Mouse (Mus musculus) forebrain, embryonic 14.5 days (tissue): ENCODE measurements around the gene Gm17720. TPM values are rescaled to one million over a fixed set of nuclear protein-coding genes. Genes with fewer than 3 reads are reported as not detected.

Experiments
- ATAC-seq: fragments of 200-750 bp; cut with Nextera tagmentation; 2 replicates; pipeline ENCODE4 v1.8.0; 2017; ENCODE audit warnings: mild to moderate bottlenecking, moderate library complexity
- DNase-seq: peaks from one replicate; pipeline ENCODE4 v3.0.0-alpha.2; 2015; ENCODE audit warnings: low spot score
- H3K27ac ChIP-seq: fragments of 300-500 bp; sonication (generic); 2 replicates; pipeline ENCODE4 v1.5.1; 2014; ENCODE audit warnings: low read depth, mild to moderate bottlenecking, control low read depth, low read length, moderate library complexity
- H3K27me3 ChIP-seq: fragments of 300-500 bp; sonication (generic); replicated peaks from 2 replicates; pipeline ENCODE4 v1.6.1; 2014; ENCODE audit warnings: low read length, control low read depth, mixed read lengths; ENCODE audit not compliant: control insufficient read depth, insufficient read depth
- H3K36me3 ChIP-seq: fragments of 300-500 bp; sonication (generic); 2 replicates; pipeline ENCODE4 v1.6.1; 2014; ENCODE audit warnings: low read length, control low read depth; ENCODE audit not compliant: control insufficient read depth, insufficient read depth
- H3K4me1 ChIP-seq: fragments of 300-500 bp; sonication (generic); 2 replicates; pipeline ENCODE4 v1.6.1; 2014; ENCODE audit warnings: antibody characterized with exemption, low read length, control low read depth; ENCODE audit not compliant: control insufficient read depth, insufficient read depth
- H3K4me2 ChIP-seq: fragments of 300-500 bp; sonication (generic); 2 replicates; pipeline ENCODE4 v1.6.1; 2014; ENCODE audit warnings: mild to moderate bottlenecking, control low read depth, low read length
- H3K4me3 ChIP-seq: fragments of 300-500 bp; sonication (generic); 2 replicates; pipeline ENCODE4 v1.5.1; 2014; ENCODE audit warnings: low read depth, low read length, control low read depth
- H3K9ac ChIP-seq: fragments of 300-500 bp; sonication (generic); 2 replicates; pipeline ENCODE4 v1.6.1; 2014; ENCODE audit warnings: mild to moderate bottlenecking, low read length, control low read depth, moderate library complexity
- H3K9me3 ChIP-seq: fragments of 300-500 bp; sonication (generic); replicated peaks from 2 replicates; pipeline ENCODE4 v1.6.1; 2016; ENCODE audit warnings: low read length, control low read depth, mixed read lengths; ENCODE audit not compliant: control insufficient read depth
- WGBS: fragments of 180-500 bp; shearing (Covaris S2); extraction: QIAGEN DNeasy Blood & Tissue Kit; methylation state at CpG from one replicate; pipeline ENCODE4 v1.1.7; 2014; 5-methylcytosine and 5-hydroxymethylcytosine counted together
- polyA plus RNA-seq: library from polyadenylated mRNA; unstranded; fragments of >200 nt; fragmentation: Nextera tagmentation; extraction: Ambion mirVana; gene quantifications from 2 replicates; pipeline ENCODE4 v1.2.1, GENCODE M21; 2014

Gene Gm17720
- not detected in 2 replicates for polyA plus RNA-seq

- no peaks in the 10 kb centered on the region for H3K36me3 ChIP-seq
- DNase-seq (no peak), ATAC-seq (no peak)
- H3K4me3 ChIP-seq = no peak within 1 kb of the TSS
- H3K9me3 ChIP-seq = no peaks in the 10 kb centered on the region
- H3K4me2 ChIP-seq = no peak within 1 kb of the TSS
- no peak within 1 kb of the TSS for H3K9ac ChIP-seq
- H3K27ac ChIP-seq = no peak within 1 kb of the TSS
- WGBS = 92% methylated on average over 3 of the region's 3 CpGs
- H3K27me3 ChIP-seq = no peaks in the 10 kb centered on the region
- H3K4me1 ChIP-seq = no peaks in the 10 kb centered on the region
These were observed at the start of gene Gm17720 for GRCm38 (mm10) chr8:110102653-110103052. Gene Gm17720, minus strand, starts transcription at chr8:110102753.

- Histone ChIP-seq H3K9me3 (no peaks in the 10 kb centered on the region), H3K4me3 (no peak overlapping the region), H3K4me2 (no peak overlapping the region), H3K27me3 (no peaks in the 10 kb centered on the region), H3K27ac (no peak overlapping the region), H3K36me3 (no peaks in the 10 kb centered on the region), H3K4me1 (no peaks in the 10 kb centered on the region), H3K9ac (no peak overlapping the region)
- peak; percentile 57; the same call in 1 of the 2 replicates for ATAC-seq
- WGBS = 1% methylated on average over 4 of the region's 4 CpGs
- peak; percentile 76 for DNase-seq
These were observed 43.0 kb upstream of the Gm17720 start for GRCm38 (mm10) chr8:110145538-110145937.

GRCm38 (mm10) chr8:110140770-110141169 lies 38.2 kb upstream of the Gm17720 start:
- ATAC-seq (no peak), DNase-seq (no peak)
- Histone ChIP-seq H3K4me2 (no peak overlapping the region), H3K4me1 (no peaks in the 10 kb centered on the region), H3K36me3 (no peaks in the 10 kb centered on the region), H3K9me3 (no peaks in the 10 kb centered on the region), H3K27me3 (no peaks in the 10 kb centered on the region), H3K4me3 (no peak overlapping the region), H3K27ac (no peak overlapping the region), H3K9ac (no peak overlapping the region)
- WGBS = 71% methylated on average over 4 of the region's 4 CpGs

- no peak overlapping the region for H3K9ac ChIP-seq
- no peak for ATAC-seq
- DNase-seq = no peak
- no peaks in the 10 kb centered on the region for H3K27me3 ChIP-seq
- H3K4me3 ChIP-seq = no peak overlapping the region
- no peaks in the 10 kb centered on the region for H3K36me3 ChIP-seq
- H3K27ac ChIP-seq = no peak overlapping the region
- no peaks in the 10 kb centered on the region for H3K4me1 ChIP-seq
- no peaks in the 10 kb centered on the region for H3K9me3 ChIP-seq
- H3K4me2 ChIP-seq = no peak overlapping the region
- 69% methylated on average over 3 of the region's 3 CpGs for WGBS
These were observed 37.6 kb upstream of the Gm17720 start for GRCm38 (mm10) chr8:110140156-110140555.

GRCm38 (mm10) chr8:110135515-110135914 lies 33.0 kb upstream of the Gm17720 start:
- ATAC-seq (no peak), DNase-seq (peak; percentile 49)
- Histone ChIP-seq H3K4me1 (no peaks in the 10 kb centered on the region), H3K4me2 (no peak overlapping the region), H3K27me3 (no peaks in the 10 kb centered on the region), H3K36me3 (no peaks in the 10 kb centered on the region), H3K9me3 (no peaks in the 10 kb centered on the region), H3K27ac (no peak overlapping the region), H3K4me3 (no peak overlapping the region), H3K9ac (no peak overlapping the region)
- WGBS = 52% methylated on average over 7 of the region's 7 CpGs

GRCm38 (mm10) chr8:110134236-110134635 lies 31.7 kb upstream of the Gm17720 start:
- no peak overlapping the region for H3K4me2 ChIP-seq
- WGBS = 91% methylated on average over 8 of the region's 8 CpGs
- no peak overlapping the region for H3K27ac ChIP-seq
- H3K36me3 ChIP-seq = no peaks in the 10 kb centered on the region
- H3K27me3 ChIP-seq = no peaks in the 10 kb centered on the region
- no peak overlapping the region for H3K4me3 ChIP-seq
- no peaks in the 10 kb centered on the region for H3K9me3 ChIP-seq
- no peak for DNase-seq
- no peak overlapping the region for H3K9ac ChIP-seq
- H3K4me1 ChIP-seq = no peaks in the 10 kb centered on the region
- ATAC-seq = no peak

- no peak overlapping the region for H3K9ac ChIP-seq
- DNase-seq (peak; percentile 88), ATAC-seq (peak; percentile 44; the same call in 1 of the 2 replicates)
- H3K4me1 ChIP-seq = no peaks in the 10 kb centered on the region
- no peak overlapping the region for H3K4me2 ChIP-seq
- H3K27ac ChIP-seq = no peak overlapping the region
- no peaks in the 10 kb centered on the region for H3K36me3 ChIP-seq
- no peaks in the 10 kb centered on the region for H3K27me3 ChIP-seq
- WGBS = 23% methylated on average over 13 of the region's 13 CpGs
- no peak overlapping the region for H3K4me3 ChIP-seq
- H3K9me3 ChIP-seq = no peaks in the 10 kb centered on the region
These were observed 28.0 kb upstream of the Gm17720 start for GRCm38 (mm10) chr8:110130537-110130936.

GRCm38 (mm10) chr8:110119715-110120114 lies 17.2 kb upstream of the Gm17720 start:
- Histone ChIP-seq H3K36me3 (no peaks in the 10 kb centered on the region), H3K4me2 (no peak overlapping the region), H3K4me3 (no peak overlapping the region), H3K27me3 (no peaks in the 10 kb centered on the region), H3K4me1 (no peaks in the 10 kb centered on the region), H3K9ac (no peak overlapping the region), H3K27ac (no peak overlapping the region), H3K9me3 (no peaks in the 10 kb centered on the region)
- 38% methylated on average over 6 of the region's 6 CpGs for WGBS
- DNase-seq = peak; percentile 21
- ATAC-seq = no peak

GRCm38 (mm10) chr8:110101676-110102075 lies 877 bp downstream of the Gm17720 start:
- 90% methylated on average over 15 of the region's 15 CpGs for WGBS
- H3K9me3 ChIP-seq = no peaks in the 10 kb centered on the region

More at GRCm38 (mm10) chr8:110101676-110102075, 877 bp downstream of the Gm17720 start:
- DNase-seq = no peak
- H3K27ac ChIP-seq = no peak overlapping the region
- no peak overlapping the region for H3K4me3 ChIP-seq
- no peaks in the 10 kb centered on the region for H3K36me3 ChIP-seq
- no peak for ATAC-seq
- H3K9ac ChIP-seq = no peak overlapping the region
- H3K27me3 ChIP-seq = no peaks in the 10 kb centered on the region
- H3K4me2 ChIP-seq = no peak overlapping the region
- no peaks in the 10 kb centered on the region for H3K4me1 ChIP-seq
